8 mouse cellular contexts compared by ENCODE assay signal in genomic region chr7:99889175-99889880, GRCm38 (mm10). TPM values are rescaled to one million over a fixed set of nuclear protein-coding genes. Genes with fewer than 3 reads are reported as not detected.
DNase-seq lines count a peak whose midpoint lies in the region; ATAC-seq and TF ChIP-seq lines count a peak whose summit lies in the region.
"Had no signal": no experiment of that assay in that cellular context is flagged by ENCODE, and none has a peak within 500 bp of the region (broad histone marks: within the 10 kb centered on the region; RNA-seq: fewer than 3 reads in every experiment).

No protein-coding gene starts in this region.

- no peaks in the 10 kb centered on the region for H3K36me3 ChIP-seq in liver, adult 2 months (ENCODE audit: control insufficient read depth, insufficient read depth, low read length)
- no peaks in the 10 kb centered on the region for H3K36me3 ChIP-seq in liver, embryonic 11.5 days (ENCODE audit: control insufficient read depth, insufficient read depth, low read length)
- H3K36me3 ChIP-seq: liver, embryonic 15.5 days had no signal

- TF ChIP-seq CTCF in liver, adult 2 months (IDR thresholded peaks at IDR 0.05; ENCODE audit: low read depth, low read length), result peak; percentile 48

- ATAC-seq in liver, embryonic 11.5 days (replicated peaks; ENCODE audit: low FRiP score), result no peak

- no peaks in the 10 kb centered on the region for H3K79me2 ChIP-seq in liver, adult 2 months (ENCODE audit: control insufficient read depth, insufficient read depth, low read length)

- no peak overlapping the region for H3K27ac ChIP-seq in liver, adult 2 months (replicated peaks; ENCODE audit: insufficient read depth, low read depth, low read length)
- no peak overlapping the region for H3K27ac ChIP-seq in liver, embryonic 11.5 days (ENCODE audit: low read depth, low read length)
- H3K27ac ChIP-seq: liver, embryonic 15.5 days had no signal

- WGBS in liver, adult 2 months, result 55% methylated on average over 10 of the region's 10 CpGs
- WGBS in liver, embryonic 11.5 days, result 35% methylated on average over 10 of the region's 10 CpGs

- H3K4me3 ChIP-seq in liver, adult 2 months (ENCODE audit: insufficient read depth, low read depth, low read length), result no peak overlapping the region
- no peak overlapping the region for H3K4me3 ChIP-seq in liver, embryonic 11.5 days (ENCODE audit: low read depth, low read length)
- H3K4me3 ChIP-seq: liver, embryonic 15.5 days had no signal

- no peak for DNase-seq in liver, adult 2 months (ENCODE audit: extremely low read depth, low read depth, low spot score)
- DNase-seq in liver, embryonic 11.5 days (ENCODE audit: low spot score), result no peak
- peak; percentile 53 for DNase-seq in embryo, embryonic 11 days
- peak; percentile 16 for DNase-seq in lung, postnatal 25 days (ENCODE audit: low spot score)
- DNase-seq in thymus, postnatal 25 days, result peak; percentile 82
- DNase-seq in layer of hippocampus, postnatal 36 days, result no peak
- no peak for DNase-seq in left cerebral cortex, adult 8-10 months (ENCODE audit: low spot score in 2 of 2)

- no peaks in the 10 kb centered on the region for H3K9me3 ChIP-seq in liver, embryonic 11.5 days (ENCODE audit: control insufficient read depth, low read length)
- H3K9me3 ChIP-seq: liver, embryonic 15.5 days had no signal

- no peak overlapping the region for H3K9ac ChIP-seq in liver, adult 2 months (ENCODE audit: low read depth, low read length)
- no peak overlapping the region for H3K9ac ChIP-seq in liver, embryonic 11.5 days (ENCODE audit: low read depth, low read length)
- H3K9ac ChIP-seq: liver, embryonic 15.5 days had no signal

- no peaks in the 10 kb centered on the region for H3K27me3 ChIP-seq in liver, adult 2 months (ENCODE audit: control insufficient read depth, insufficient read depth, low read length)
- H3K27me3 ChIP-seq in liver, embryonic 11.5 days (replicated peaks; ENCODE audit: control insufficient read depth, insufficient read depth, low read length), result no peaks in the 10 kb centered on the region

- no peak overlapping the region for H3K4me2 ChIP-seq in liver, embryonic 11.5 days
- H3K4me2 ChIP-seq: liver, embryonic 15.5 days had no signal

- no peak for TF ChIP-seq POLR2A in liver, adult 2 months (IDR thresholded peaks at IDR 0.05; ENCODE audit: extremely low read depth, insufficient read depth, low read length)

- H3K4me1 ChIP-seq in liver, adult 2 months (ENCODE audit: control insufficient read depth, insufficient read depth, low read length), result no peaks in the 10 kb centered on the region
- no peaks in the 10 kb centered on the region for H3K4me1 ChIP-seq in liver, embryonic 11.5 days (replicated peaks; ENCODE audit: control insufficient read depth, insufficient read depth, low read length)
- H3K4me1 ChIP-seq: liver, embryonic 15.5 days had no signal

RNA-seq across cellular contexts. Expression of gene Spcs2, which starts 26.1 kb away (rescaled TPM):
- total RNA-seq in liver, adult 2 months (2014; rRNA removed), result 82.3 and 110 TPM in 2 replicates
- 30.4 and 31.1 TPM in 2 replicates for polyA plus RNA-seq in liver, adult 2 months (2012; rRNA removed)
- 301 and 312 TPM in 2 replicates for polyA plus RNA-seq in liver, embryonic 11.5 days (2014; fragmentation: Nextera tagmentation; extraction: Ambion mirVana)
- 100 to 1,000 TPM; 103 to 106 TPM for total RNA-seq in layer of hippocampus, postnatal 36 days (2021)
- total RNA-seq in left cerebral cortex, adult 8-10 months (2022), result 10 to 100 TPM; 93.8 to 95.8 (median 95.0) TPM

RNA-seq across cellular contexts. Expression of gene Xrra1, which starts 30.4 kb away (rescaled TPM):
- 0.13 TPM in 1 of 2 replicates, not detected in the other for total RNA-seq in liver, adult 2 months (2014; rRNA removed)
- polyA plus RNA-seq in liver, adult 2 months (2012; rRNA removed), result not detected in 2 replicates
- polyA plus RNA-seq in liver, embryonic 11.5 days (2014; fragmentation: Nextera tagmentation; extraction: Ambion mirVana), result 0.10 and 0.17 TPM in 2 replicates
- total RNA-seq in layer of hippocampus, postnatal 36 days (2021), result 1 to 10 TPM in 1 of 2 experiments, under 1 TPM in 1; 0.72 to 1.3 TPM
- total RNA-seq in left cerebral cortex, adult 8-10 months (2022), result 1 to 10 TPM; 1.2 to 2.2 (median 1.4) TPM
- polyA plus RNA-seq: liver, embryonic 15.5 days had no signal

Comparison
In these comparisons a context has a peak if more than half of its experiments do, and no peak if none do; other contexts are left out.
1. DNase-seq: peak in embryo, embryonic 11 days (single experiment), lung, postnatal 25 days (single experiment) and thymus, postnatal 25 days (single experiment); none in liver, adult 2 months (single experiment), liver, embryonic 11.5 days (single experiment), layer of hippocampus, postnatal 36 days (0 of 2) and left cerebral cortex, adult 8-10 months (0 of 2).